ENCODE assay signal across 8 mouse cellular contexts in genomic region chr13:23436231-23436661, GRCm38 (mm10). TPM values are rescaled to one million over a fixed set of nuclear protein-coding genes. Genes with fewer than 3 reads are reported as not detected.
DNase-seq lines count a peak whose midpoint lies in the region; ATAC-seq lines count a peak whose summit lies in the region.
"Had no signal": no experiment of that assay in that cellular context is flagged by ENCODE, and none has a peak within 500 bp of the region (broad histone marks: within the 10 kb centered on the region; RNA-seq: fewer than 3 reads in every experiment).

No protein-coding gene starts in this region.

- WGBS in kidney, embryonic 14.5 days, result 1% methylated on average over 11 of the region's 11 CpGs
- WGBS in lung, embryonic 16.5 days, result under 1% methylated on average over 11 of the region's 11 CpGs

- peak overlapping the region; percentile 47 for H3K4me3 ChIP-seq in kidney, embryonic 14.5 days (ENCODE audit: low read length)
- H3K4me3 ChIP-seq in lung, embryonic 16.5 days (ENCODE audit: low read length), result peak overlapping the region; percentile 53

- no peak overlapping the region for H3K9ac ChIP-seq in kidney, embryonic 14.5 days (ENCODE audit: low read depth, low read length)
- no peak overlapping the region for H3K9ac ChIP-seq in lung, embryonic 16.5 days (ENCODE audit: low read length)

- H3K36me3 ChIP-seq in kidney, embryonic 14.5 days (ENCODE audit: control insufficient read depth, insufficient read depth, low read length), result no peaks in the 10 kb centered on the region
- no peaks in the 10 kb centered on the region for H3K36me3 ChIP-seq in lung, embryonic 16.5 days (ENCODE audit: control insufficient read depth, insufficient read depth, low read length)

- peak; percentile 46 for DNase-seq in urinary bladder, postnatal 25 days (ENCODE audit: low spot score)
- DNase-seq in urinary bladder, postnatal 14 days (ENCODE audit: low spot score), result no peak
- DNase-seq in adrenal gland, postnatal 36 days, result peak; percentile 36 to 55
- DNase-seq in heart, adult 18-20 months, result peak; percentile 47 to 77
- peak; percentile 65 for DNase-seq in skeletal muscle tissue, adult 2 months (ENCODE audit: low read depth, low spot score)

- 0 out of 2 replicates have a peak, but pooled peaks cover 14% of the 10 kb centered on the region for H3K4me1 ChIP-seq in kidney, embryonic 14.5 days (ENCODE audit: control insufficient read depth, insufficient read depth, low read length)
- peaks cover 5% of the 10 kb centered on the region; the same call in 1 of the 2 replicates for H3K4me1 ChIP-seq in lung, embryonic 16.5 days (replicated peaks; ENCODE audit: control insufficient read depth, insufficient read depth, low read length)

- peak overlapping the region; percentile 58 for H3K4me2 ChIP-seq in kidney, embryonic 14.5 days (replicated peaks; ENCODE audit: low read depth, low read length)
- H3K4me2 ChIP-seq in lung, embryonic 16.5 days (ENCODE audit: low read depth, low read length), result peak overlapping the region; percentile 72

- no peak overlapping the region for H3K27ac ChIP-seq in kidney, embryonic 14.5 days (ENCODE audit: low read depth, low read length)
- no peak overlapping the region for H3K27ac ChIP-seq in lung, embryonic 16.5 days (ENCODE audit: low read length)

- ATAC-seq in kidney, embryonic 14.5 days (ENCODE audit: low FRiP score, low TSS enrichment), result no peak
- ATAC-seq in lung, embryonic 16.5 days (ENCODE audit: low read depth), result no peak

- H3K27me3 ChIP-seq in kidney, embryonic 14.5 days (ENCODE audit: control insufficient read depth, insufficient read depth, low read length), result no peaks in the 10 kb centered on the region
- no peaks in the 10 kb centered on the region for H3K27me3 ChIP-seq in lung, embryonic 16.5 days (ENCODE audit: control insufficient read depth, insufficient read depth, low read depth, low read length)

- no peaks in the 10 kb centered on the region for H3K9me3 ChIP-seq in kidney, embryonic 14.5 days (ENCODE audit: control insufficient read depth, low read length)
- no peaks in the 10 kb centered on the region for H3K9me3 ChIP-seq in lung, embryonic 16.5 days (ENCODE audit: control insufficient read depth, low read length)

RNA-seq across cellular contexts. Expression of gene Abt1, which starts 12.6 kb away (rescaled TPM):
- total RNA-seq in adrenal gland, postnatal 36 days (2021), result 1 to 10 TPM; 6.9 to 8.3 TPM
- 1 to 10 TPM; 4.6 to 4.7 TPM for total RNA-seq in heart, adult 18-20 months (2021)
- 12.5 and 13.5 TPM in 2 replicates for polyA plus RNA-seq in kidney, embryonic 14.5 days (2014; fragmentation: Nextera tagmentation; extraction: Ambion mirVana)
- polyA plus RNA-seq in lung, embryonic 16.5 days (2015; fragmentation: Nextera tagmentation; extraction: Ambion mirVana), result 11.8 and 12.3 TPM in 2 replicates

RNA-seq across cellular contexts. Expression of gene Btn1a1, which starts 29.5 kb away (rescaled TPM):
- total RNA-seq in adrenal gland, postnatal 36 days (2021), result not detected
- not detected for total RNA-seq in heart, adult 18-20 months (2021)
- 0.09 TPM in 2 replicates for polyA plus RNA-seq in kidney, embryonic 14.5 days (2014; fragmentation: Nextera tagmentation; extraction: Ambion mirVana)
- polyA plus RNA-seq in lung, embryonic 16.5 days (2015; fragmentation: Nextera tagmentation; extraction: Ambion mirVana), result 0.06 and 0.10 TPM in 2 replicates

RNA-seq across cellular contexts. Expression of gene Btn2a2, which starts 52.4 kb away (rescaled TPM):
- not detected for total RNA-seq in adrenal gland, postnatal 36 days (2021)
- not detected for total RNA-seq in heart, adult 18-20 months (2021)
- 0.31 and 0.87 TPM in 2 replicates for polyA plus RNA-seq in kidney, embryonic 14.5 days (2014; fragmentation: Nextera tagmentation; extraction: Ambion mirVana)
- polyA plus RNA-seq in lung, embryonic 16.5 days (2015; fragmentation: Nextera tagmentation; extraction: Ambion mirVana), result 0.20 and 0.28 TPM in 2 replicates
- polyA plus RNA-seq: gonadal fat pad, adult 2 months had no signal
